Mouse (Mus musculus): ENCODE results near the gene Tm6sf2. TPM values are rescaled to one million over a fixed set of nuclear protein-coding genes. Genes with fewer than 3 reads are reported as not detected.
A peak's percentile ranks its signal among the peaks of the same experiment; 100 is the strongest.
"Not testable (repeated sequence)": the region's sequence is repeated elsewhere in the genome, so short reads cannot be mapped to it uniquely, and the experiment has no call there.

The Tm6sf2 gene
- polyA plus RNA-seq, 1 experiment = 1,607 TPM

GRCm38 (mm10) chr8:70042583-70043455 lies 29.9 kb upstream of the Tm6sf2 start, which contains the start of the genes Mau2 and Sugp1:
TSS of gene Mau2 (minus strand) at chr8:70042734.
TSS of gene Sugp1 (plus strand) at chr8:70042813.
- under 1% methylated on average over 65 of the region's 65 CpGs for WGBS
- TF ChIP-seq POLR2A (IDR thresholded peaks at IDR 0.05; ENCODE audit: low read depth, low read length) (peak; percentile 90), CTCF (IDR thresholded peaks at IDR 0.05; ENCODE audit: extremely low read depth, insufficient read length, insufficient replicate concordance, low read depth, low read length) (peak; percentile 13; the same call in 1 of the 2 replicates)
- no peaks in the 10 kb centered on the region for H3K27me3 ChIP-seq (ENCODE audit: control insufficient read depth, insufficient read depth, low read length)

GRCm38 (mm10) chr8:70043996-70044395 lies 28.7 kb upstream of the Tm6sf2 start:
- no peaks in the 10 kb centered on the region for H3K27me3 ChIP-seq (ENCODE audit: control insufficient read depth, insufficient read depth, low read length)
- H3K36me3 ChIP-seq (ENCODE audit: control insufficient read depth, insufficient read depth, low read length) = peaks cover 7% of the 10 kb centered on the region; the same call in 1 of the 2 replicates
- no peak overlapping the region for H3K27ac ChIP-seq (ENCODE audit: insufficient read depth, low read depth, low read length)
- peaks cover 9% of the 10 kb centered on the region; the same call in 1 of the 2 replicates for H3K4me1 ChIP-seq (ENCODE audit: control insufficient read depth, insufficient read depth, insufficient read length, low read length)
- 57% methylated on average over 5 of the region's 5 CpGs for WGBS
- no peak overlapping the region for H3K4me3 ChIP-seq (ENCODE audit: low read depth, low read length)
- TF ChIP-seq CTCF (IDR thresholded peaks at IDR 0.05; ENCODE audit: extremely low read depth, insufficient read length, insufficient replicate concordance, low read depth, low read length) (no peak), POLR2A (IDR thresholded peaks at IDR 0.05; ENCODE audit: low read depth, low read length) (no peak)

More at GRCm38 (mm10) chr8:70042583-70043455, 29.9 kb upstream of the Tm6sf2 start, which contains the start of the genes Mau2 and Sugp1:
- H3K4me3 ChIP-seq (ENCODE audit: low read depth, low read length) = peak within 1 kb of the TSS; percentile 88
- H3K27ac ChIP-seq (ENCODE audit: insufficient read depth, low read depth, low read length) = peak within 1 kb of the TSS; percentile 84
- peaks cover 9% of the 10 kb centered on the region; the same call in 1 of the 2 replicates for H3K4me1 ChIP-seq (ENCODE audit: control insufficient read depth, insufficient read depth, insufficient read length, low read length)
- peaks cover 2% of the 10 kb centered on the region; the same call in 1 of the 2 replicates for H3K36me3 ChIP-seq (ENCODE audit: control insufficient read depth, insufficient read depth, low read length)

- Histone ChIP-seq H3K36me3 (ENCODE audit: control insufficient read depth, insufficient read depth, low read length) (peaks cover 38% of the 10 kb centered on the region), H3K27ac (ENCODE audit: insufficient read depth, low read depth, low read length) (no peak overlapping the region), H3K4me3 (ENCODE audit: low read depth, low read length) (no peak overlapping the region), H3K4me1 (ENCODE audit: control insufficient read depth, insufficient read depth, insufficient read length, low read length) (no peaks in the 10 kb centered on the region), H3K27me3 (ENCODE audit: control insufficient read depth, insufficient read depth, low read length) (no peaks in the 10 kb centered on the region)
- TF ChIP-seq POLR2A (IDR thresholded peaks at IDR 0.05; ENCODE audit: low read depth, low read length) (no peak), CTCF (IDR thresholded peaks at IDR 0.05; ENCODE audit: extremely low read depth, insufficient read length, insufficient replicate concordance, low read depth, low read length) (no peak)
Measured at GRCm38 (mm10) chr8:70049662-70050061, 23.1 kb upstream of the Tm6sf2 start.

GRCm38 (mm10) chr8:70050434-70050833 lies 22.3 kb upstream of the Tm6sf2 start:
- not testable (repeated sequence) for H3K27me3 ChIP-seq (ENCODE audit: control insufficient read depth, insufficient read depth, low read length); H3K27ac ChIP-seq (ENCODE audit: insufficient read depth, low read depth, low read length); H3K4me1 ChIP-seq (ENCODE audit: control insufficient read depth, insufficient read depth, insufficient read length, low read length); H3K4me3 ChIP-seq (ENCODE audit: low read depth, low read length)
- 92% methylated on average over 5 of the region's 5 CpGs for WGBS
- peaks cover 45% of the 10 kb centered on the region for H3K36me3 ChIP-seq (ENCODE audit: control insufficient read depth, insufficient read depth, low read length)

GRCm38 (mm10) chr8:70057721-70058120 lies 15.0 kb upstream of the Tm6sf2 start:
- H3K4me3 ChIP-seq (ENCODE audit: low read depth, low read length) = no peak overlapping the region
- H3K36me3 ChIP-seq (ENCODE audit: control insufficient read depth, insufficient read depth, low read length) = peaks cover 62% of the 10 kb centered on the region
- no peak for TF ChIP-seq POLR2A (IDR thresholded peaks at IDR 0.05; ENCODE audit: low read depth, low read length)
- no peak for TF ChIP-seq CTCF (IDR thresholded peaks at IDR 0.05; ENCODE audit: extremely low read depth, insufficient read length, insufficient replicate concordance, low read depth, low read length)
- H3K27ac ChIP-seq (ENCODE audit: insufficient read depth, low read depth, low read length) = no peak overlapping the region
- H3K27me3 ChIP-seq (ENCODE audit: control insufficient read depth, insufficient read depth, low read length) = no peaks in the 10 kb centered on the region
- 89% methylated on average over 1 of the region's 1 CpGs for WGBS
- H3K4me1 ChIP-seq (ENCODE audit: control insufficient read depth, insufficient read depth, insufficient read length, low read length) = no peaks in the 10 kb centered on the region

GRCm38 (mm10) chr8:70071836-70072440 lies 786 bp upstream of the Tm6sf2 start:
- TF ChIP-seq POLR2A (IDR thresholded peaks at IDR 0.05; ENCODE audit: low read depth, low read length) = no peak
- no peak for TF ChIP-seq CTCF (IDR thresholded peaks at IDR 0.05; ENCODE audit: extremely low read depth, insufficient read length, insufficient replicate concordance, low read depth, low read length)
- Histone ChIP-seq H3K27ac (ENCODE audit: insufficient read depth, low read depth, low read length) (peak overlapping the region; percentile 87), H3K4me3 (ENCODE audit: low read depth, low read length) (peak overlapping the region; percentile 79), H3K27me3 (ENCODE audit: control insufficient read depth, insufficient read depth, low read length) (no peaks in the 10 kb centered on the region), H3K4me1 (ENCODE audit: control insufficient read depth, insufficient read depth, insufficient read length, low read length) (peaks cover 19% of the 10 kb centered on the region; the same call in 1 of the 2 replicates), H3K36me3 (ENCODE audit: control insufficient read depth, insufficient read depth, low read length) (peaks cover 34% of the 10 kb centered on the region)
- WGBS = 36% methylated on average over 2 of the region's 2 CpGs

- Histone ChIP-seq H3K4me1 (ENCODE audit: control insufficient read depth, insufficient read depth, insufficient read length, low read length) (peaks cover 19% of the 10 kb centered on the region; the same call in 1 of the 2 replicates), H3K27me3 (ENCODE audit: control insufficient read depth, insufficient read depth, low read length) (no peaks in the 10 kb centered on the region), H3K36me3 (ENCODE audit: control insufficient read depth, insufficient read depth, low read length) (peaks cover 40% of the 10 kb centered on the region), H3K4me3 (ENCODE audit: low read depth, low read length) (peak overlapping the region; percentile 79), H3K27ac (ENCODE audit: insufficient read depth, low read depth, low read length) (peak overlapping the region; percentile 100)
- no peak for TF ChIP-seq CTCF (IDR thresholded peaks at IDR 0.05; ENCODE audit: extremely low read depth, insufficient read length, insufficient replicate concordance, low read depth, low read length)
- no peak for TF ChIP-seq POLR2A (IDR thresholded peaks at IDR 0.05; ENCODE audit: low read depth, low read length)
- 23% methylated on average over 8 of the region's 8 CpGs for WGBS
Measured at GRCm38 (mm10) chr8:70073120-70073519, 396 bp downstream of the Tm6sf2 start.
